Mouse (Mus musculus): ENCODE data around the gene Lrrc74b. TPM values are rescaled to one million over a fixed set of nuclear protein-coding genes. Genes with fewer than 3 reads are reported as not detected.
A peak's percentile ranks its signal among the peaks of the same experiment; 100 is the strongest.

The Lrrc74b gene
- polyA plus RNA-seq, 1 experiment from 2014 or later: not detected

DNA sequence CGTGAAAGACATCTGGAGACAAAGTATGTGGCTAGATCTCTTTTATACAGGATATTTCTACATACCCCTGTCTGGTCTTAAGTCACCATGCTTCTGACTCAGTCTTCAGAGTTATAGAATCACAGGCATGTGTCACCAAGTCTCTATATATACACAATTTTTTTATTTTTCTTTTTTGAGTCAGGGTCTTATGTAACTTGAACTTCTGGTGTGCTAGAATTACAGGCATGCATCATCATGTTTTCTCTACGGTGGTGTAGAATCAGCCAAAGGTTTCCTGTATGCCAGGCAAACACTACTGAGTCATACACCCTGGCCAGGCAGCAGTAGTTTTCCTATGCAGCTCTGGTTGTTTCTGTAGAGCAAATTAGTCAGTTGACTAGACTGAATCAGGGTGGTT lies 18.4 kb downstream of the Lrrc74b start:
- WGBS (ENCODE audit: insufficient replicate concordance): 49% methylated on average over 2 of the region's 2 CpGs
- no peaks in the 10 kb centered on the region for H3K9me3 ChIP-seq (replicated peaks)
- no peak overlapping the region for H3K27ac ChIP-seq (replicated peaks)
- peaks cover 29% of the 10 kb centered on the region for H3K27me3 ChIP-seq
- no peak overlapping the region for H3K9ac ChIP-seq
- no peaks in the 10 kb centered on the region for H3K4me1 ChIP-seq (replicated peaks)
- ATAC-seq (ENCODE audit: insufficient read depth): no peak
- H3K4me2 ChIP-seq: no peak overlapping the region
- no peak overlapping the region for H3K4me3 ChIP-seq (replicated peaks)
- no peaks in the 10 kb centered on the region for H3K36me3 ChIP-seq (replicated peaks)

DNA sequence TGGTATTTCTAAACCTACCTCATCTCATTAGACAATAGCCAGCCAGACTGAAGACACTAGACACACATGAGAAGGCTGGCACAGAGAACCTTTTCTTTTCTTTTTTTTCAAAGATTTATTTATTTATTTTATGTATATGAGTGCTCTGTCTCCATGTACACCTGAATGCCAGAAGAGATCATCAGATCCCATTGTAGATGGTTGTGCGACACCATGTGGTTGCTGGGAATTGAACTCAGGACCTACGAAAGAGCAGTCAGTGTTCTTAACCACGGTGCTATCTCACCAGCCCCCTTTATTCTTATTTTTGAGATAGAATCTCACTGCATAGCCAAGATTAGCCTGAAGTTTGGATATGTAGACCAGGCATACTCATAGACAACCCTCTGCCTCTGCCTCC lies 24.5 kb downstream of the Lrrc74b start:
- no peaks in the 10 kb centered on the region for H3K9me3 ChIP-seq (replicated peaks)
- no peak overlapping the region for H3K4me2 ChIP-seq
- no peak overlapping the region for H3K9ac ChIP-seq
- H3K4me3 ChIP-seq (replicated peaks): no peak overlapping the region
- H3K4me1 ChIP-seq (replicated peaks): peaks cover 11% of the 10 kb centered on the region
- no peak for ATAC-seq (ENCODE audit: insufficient read depth)
- peaks cover 22% of the 10 kb centered on the region for H3K27me3 ChIP-seq
- WGBS (ENCODE audit: insufficient replicate concordance): 63% methylated on average over 3 of the region's 3 CpGs
- no peak overlapping the region for H3K27ac ChIP-seq (replicated peaks)
- H3K36me3 ChIP-seq (replicated peaks): no peaks in the 10 kb centered on the region

DNA sequence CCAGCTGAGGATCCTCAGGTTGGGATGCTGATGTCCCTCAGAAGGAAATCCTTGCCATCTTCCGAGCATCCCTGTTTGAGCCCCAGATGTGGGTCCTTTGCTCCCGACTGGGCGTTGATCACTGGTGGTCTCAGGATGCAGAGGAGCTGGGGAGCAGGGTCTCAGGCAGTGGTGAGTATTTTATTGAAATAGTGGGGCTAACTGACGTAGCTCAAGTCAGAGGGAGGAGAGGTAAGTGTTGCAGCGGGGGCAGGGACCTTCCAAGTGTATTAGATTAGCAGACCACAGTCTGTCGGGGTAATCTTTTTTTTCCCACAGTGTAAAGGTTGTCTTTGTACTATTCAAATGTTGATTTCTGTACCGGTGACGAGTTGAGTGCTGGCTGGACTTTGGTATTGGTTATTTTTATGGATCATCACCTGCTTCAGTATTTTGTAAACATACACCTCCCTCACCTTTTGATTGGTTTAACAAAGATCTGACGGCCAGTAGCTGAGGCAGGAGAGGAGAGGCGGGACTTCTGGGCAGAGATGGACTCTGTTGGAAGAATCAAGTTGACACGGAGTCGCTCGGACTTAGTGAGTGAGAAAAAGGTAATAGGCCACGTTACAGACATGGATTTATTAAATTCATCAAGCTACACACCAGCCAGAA lies 28.2 kb downstream of the Lrrc74b start:
- no peak for ATAC-seq (ENCODE audit: insufficient read depth)
- Histone ChIP-seq H3K4me2 (no peak overlapping the region), H3K9ac (no peak overlapping the region), H3K4me3 (replicated peaks) (no peak overlapping the region), H3K9me3 (replicated peaks) (no peaks in the 10 kb centered on the region), H3K27me3 (no peaks in the 10 kb centered on the region), H3K27ac (replicated peaks) (no peak overlapping the region), H3K4me1 (replicated peaks) (peaks cover 31% of the 10 kb centered on the region), H3K36me3 (replicated peaks) (peaks cover 13% of the 10 kb centered on the region)
- 56% methylated on average over 14 of the region's 14 CpGs for WGBS (ENCODE audit: insufficient replicate concordance)

- Histone ChIP-seq H3K4me3 (replicated peaks) (no peak overlapping the region), H3K4me1 (replicated peaks) (peaks cover 31% of the 10 kb centered on the region), H3K27ac (replicated peaks) (no peak overlapping the region), H3K4me2 (no peak overlapping the region), H3K27me3 (no peaks in the 10 kb centered on the region), H3K36me3 (replicated peaks) (peaks cover 18% of the 10 kb centered on the region), H3K9ac (no peak overlapping the region), H3K9me3 (replicated peaks) (no peaks in the 10 kb centered on the region)
- no peak for ATAC-seq (ENCODE audit: insufficient read depth)
- 53% methylated on average over 4 of the region's 4 CpGs for WGBS (ENCODE audit: insufficient replicate concordance)
Observed at GRCm38 (mm10) chr16:17532271-17532670, 28.8 kb downstream of the Lrrc74b start.

DNA sequence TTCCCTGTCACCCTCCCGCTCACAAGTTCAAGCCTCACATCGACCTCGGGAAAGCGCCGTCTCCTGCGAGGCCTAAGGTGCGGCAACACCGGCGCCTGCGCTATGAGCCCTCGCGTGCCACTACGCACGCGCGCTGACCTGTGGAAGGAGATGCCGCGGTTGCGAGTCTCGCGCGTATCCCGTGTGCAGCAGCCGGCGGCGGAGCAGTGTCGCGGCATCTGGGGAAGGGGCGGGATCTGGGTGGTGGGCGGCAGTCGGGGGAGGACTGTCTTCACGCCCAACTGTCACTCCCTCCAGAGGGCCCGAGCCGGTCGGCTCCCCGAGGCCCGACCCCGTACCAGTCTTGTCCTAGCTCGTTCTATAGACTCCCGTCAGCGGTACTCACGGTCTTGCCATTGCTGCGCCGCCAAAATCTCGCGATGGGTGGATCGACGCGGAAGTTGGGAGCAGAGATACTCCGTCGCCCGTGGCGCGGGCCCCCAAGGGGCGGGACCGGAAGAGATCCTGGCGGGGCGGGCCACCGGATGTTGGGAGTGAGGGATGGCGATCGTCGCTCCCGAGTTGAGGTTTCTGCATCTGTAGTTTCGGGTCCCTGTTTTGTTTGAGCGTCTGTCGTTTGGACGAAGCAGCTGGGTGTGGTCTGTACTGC lies 30.3 kb downstream of the Lrrc74b start, which contains the start of gene Thap7:
Thap7 (minus strand) TSS at position 497 of the 649 bp plus-strand sequence.
- under 1% methylated on average over 67 of the region's 67 CpGs for WGBS (ENCODE audit: insufficient replicate concordance)
- peak; percentile 94 for ATAC-seq (ENCODE audit: insufficient read depth)
- H3K36me3 ChIP-seq (replicated peaks): peaks cover 33% of the 10 kb centered on the region
- peaks cover 31% of the 10 kb centered on the region for H3K4me1 ChIP-seq (replicated peaks)
- H3K27ac ChIP-seq (replicated peaks): peak within 1 kb of the TSS; percentile 98
- peak within 1 kb of the TSS; percentile 86 for H3K4me3 ChIP-seq (replicated peaks)
- H3K9ac ChIP-seq: peak within 1 kb of the TSS; percentile 79
- peak within 1 kb of the TSS; percentile 97 for H3K4me2 ChIP-seq
- no peaks in the 10 kb centered on the region for H3K27me3 ChIP-seq
- H3K9me3 ChIP-seq (replicated peaks): no peaks in the 10 kb centered on the region

DNA sequence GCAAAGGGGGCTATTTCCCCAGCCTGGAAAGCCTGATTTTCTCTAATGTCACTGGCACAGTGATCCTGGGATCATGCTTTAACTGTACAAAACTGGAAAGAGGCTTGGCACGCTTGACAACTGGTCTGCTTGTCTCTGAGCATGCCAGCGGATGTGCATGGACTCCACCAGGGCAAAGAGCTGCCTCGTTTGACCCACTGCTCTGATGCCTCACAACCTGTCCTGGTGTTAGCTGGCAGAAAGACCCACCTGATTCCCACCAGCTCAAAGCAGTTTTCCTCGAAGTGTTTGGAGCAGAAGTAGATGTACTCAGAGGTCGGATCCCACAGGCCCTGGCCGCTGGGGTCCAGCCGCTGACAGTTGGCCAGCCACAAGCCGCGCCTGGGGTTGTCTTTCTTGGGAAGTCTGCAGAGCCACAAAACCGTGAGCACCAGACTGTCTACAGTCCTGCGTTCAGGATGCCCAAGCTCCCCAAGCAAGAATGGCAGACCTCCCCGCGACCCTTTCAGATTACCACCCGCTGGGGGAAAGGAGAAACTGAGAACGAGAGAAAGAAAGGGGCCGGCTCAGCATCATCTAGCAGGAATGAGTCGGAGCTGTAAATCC lies 31.0 kb downstream of the Lrrc74b start:
- H3K27me3 ChIP-seq: no peaks in the 10 kb centered on the region
- peaks cover 31% of the 10 kb centered on the region for H3K4me1 ChIP-seq (replicated peaks)
- H3K9ac ChIP-seq: peak overlapping the region; percentile 79
- 9% methylated on average over 17 of the region's 17 CpGs for WGBS (ENCODE audit: insufficient replicate concordance)
- H3K4me3 ChIP-seq (replicated peaks): peak overlapping the region; percentile 86
- ATAC-seq (ENCODE audit: insufficient read depth): no peak
- H3K27ac ChIP-seq (replicated peaks): peak overlapping the region; percentile 98
- peak overlapping the region; percentile 97 for H3K4me2 ChIP-seq
- no peaks in the 10 kb centered on the region for H3K9me3 ChIP-seq (replicated peaks)
- peaks cover 40% of the 10 kb centered on the region for H3K36me3 ChIP-seq (replicated peaks)

DNA sequence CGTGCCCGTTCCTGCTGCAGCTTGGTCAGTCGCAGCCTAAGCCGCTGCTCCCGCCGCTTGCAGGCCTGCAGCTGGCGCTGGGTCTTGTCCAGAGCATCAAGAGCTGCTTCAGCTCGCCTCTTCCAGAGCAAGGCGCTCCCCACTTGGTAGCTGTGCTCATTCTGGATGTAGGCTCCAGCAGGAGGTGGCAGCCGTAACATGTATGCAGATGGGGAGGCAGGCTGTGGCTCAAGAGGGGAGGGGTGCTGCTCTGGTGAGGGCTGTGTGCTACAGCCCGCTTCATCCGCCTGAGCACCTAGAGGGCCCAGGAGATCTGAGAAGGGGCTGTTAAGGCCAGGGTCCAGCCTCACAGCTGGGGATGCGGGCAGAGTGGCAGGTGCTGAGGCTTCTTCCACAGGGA lies 32.8 kb downstream of the Lrrc74b start:
- no peak for ATAC-seq (ENCODE audit: insufficient read depth)
- H3K27ac ChIP-seq (replicated peaks): no peak overlapping the region
- peaks cover 55% of the 10 kb centered on the region for H3K36me3 ChIP-seq (replicated peaks)
- no peak overlapping the region for H3K9ac ChIP-seq
- no peak overlapping the region for H3K4me3 ChIP-seq (replicated peaks)
- no peak overlapping the region for H3K4me2 ChIP-seq
- 88% methylated on average over 13 of the region's 13 CpGs for WGBS (ENCODE audit: insufficient replicate concordance)
- H3K27me3 ChIP-seq: no peaks in the 10 kb centered on the region
- H3K4me1 ChIP-seq (replicated peaks): peaks cover 31% of the 10 kb centered on the region
- H3K9me3 ChIP-seq (replicated peaks): no peaks in the 10 kb centered on the region

DNA sequence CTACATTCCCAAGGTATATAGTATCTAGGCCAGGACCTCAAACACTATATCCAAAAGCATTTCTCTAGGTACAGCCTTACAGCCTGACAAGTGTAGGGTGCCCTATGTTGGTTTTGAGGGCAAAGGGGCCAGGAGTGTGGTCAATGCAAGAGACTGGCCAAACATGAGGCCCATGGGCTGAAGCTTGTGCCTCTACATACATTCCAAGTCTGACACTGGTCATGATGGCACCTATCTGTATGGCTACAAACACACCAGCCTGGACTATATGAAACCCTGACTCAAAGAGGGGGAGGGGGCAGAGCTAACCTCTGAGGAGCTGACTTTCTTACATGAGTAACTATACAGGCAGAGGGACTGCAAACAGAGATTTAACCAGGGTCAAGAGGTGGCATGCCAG lies 33.4 kb downstream of the Lrrc74b start:
- no peak overlapping the region for H3K4me3 ChIP-seq (replicated peaks)
- no peak overlapping the region for H3K9ac ChIP-seq
- ATAC-seq (ENCODE audit: insufficient read depth): no peak
- no peaks in the 10 kb centered on the region for H3K9me3 ChIP-seq (replicated peaks)
- peaks cover 61% of the 10 kb centered on the region for H3K36me3 ChIP-seq (replicated peaks)
- H3K4me1 ChIP-seq (replicated peaks): peaks cover 30% of the 10 kb centered on the region
- H3K4me2 ChIP-seq: no peak overlapping the region
- H3K27me3 ChIP-seq: no peaks in the 10 kb centered on the region
- H3K27ac ChIP-seq (replicated peaks): no peak overlapping the region

- Histone ChIP-seq H3K9ac (no peak overlapping the region), H3K4me2 (no peak overlapping the region), H3K4me3 (replicated peaks) (no peak overlapping the region), H3K27ac (replicated peaks) (no peak overlapping the region), H3K27me3 (no peaks in the 10 kb centered on the region), H3K36me3 (replicated peaks) (peaks cover 75% of the 10 kb centered on the region), H3K9me3 (replicated peaks) (no peaks in the 10 kb centered on the region), H3K4me1 (replicated peaks) (peaks cover 16% of the 10 kb centered on the region)
- WGBS (ENCODE audit: insufficient replicate concordance): 81% methylated on average over 6 of the region's 6 CpGs
- no peak for ATAC-seq (ENCODE audit: insufficient read depth)
Observed at GRCm38 (mm10) chr16:17526223-17526622, 34.8 kb downstream of the Lrrc74b start.

GRCm38 (mm10) chr16:17525524-17525923 lies 35.5 kb downstream of the Lrrc74b start:
- H3K4me1 ChIP-seq (replicated peaks): peaks cover 15% of the 10 kb centered on the region
- 79% methylated on average over 3 of the region's 3 CpGs for WGBS (ENCODE audit: insufficient replicate concordance)
- no peaks in the 10 kb centered on the region for H3K9me3 ChIP-seq (replicated peaks)
- H3K9ac ChIP-seq: no peak overlapping the region
- peaks cover 82% of the 10 kb centered on the region for H3K36me3 ChIP-seq (replicated peaks)
- H3K27me3 ChIP-seq: no peaks in the 10 kb centered on the region
- no peak for ATAC-seq (ENCODE audit: insufficient read depth)
- H3K4me3 ChIP-seq (replicated peaks): no peak overlapping the region
- no peak overlapping the region for H3K4me2 ChIP-seq
- H3K27ac ChIP-seq (replicated peaks): no peak overlapping the region

DNA sequence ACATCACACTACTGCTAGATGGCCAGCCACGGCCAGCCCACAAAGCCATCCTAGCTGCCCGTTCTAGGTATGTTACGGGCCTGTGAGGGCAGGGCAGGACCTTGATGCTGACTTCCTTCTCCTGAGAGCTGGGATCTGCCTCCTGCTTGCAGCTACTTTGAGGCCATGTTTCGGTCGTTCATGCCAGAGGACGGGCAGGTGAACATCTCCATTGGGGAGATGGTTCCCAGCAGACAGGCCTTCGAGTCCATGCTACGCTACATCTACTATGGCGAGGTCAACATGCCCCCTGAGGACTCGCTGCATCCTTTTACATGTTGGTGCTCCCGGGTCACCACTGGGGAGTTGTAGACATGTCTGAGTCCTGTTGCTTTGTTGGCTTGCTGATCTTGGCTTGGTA lies 36.9 kb downstream of the Lrrc74b start:
- no peak for ATAC-seq (ENCODE audit: insufficient read depth)
- H3K27me3 ChIP-seq: no peaks in the 10 kb centered on the region
- no peaks in the 10 kb centered on the region for H3K9me3 ChIP-seq (replicated peaks)
- no peak overlapping the region for H3K27ac ChIP-seq (replicated peaks)
- no peak overlapping the region for H3K9ac ChIP-seq
- peaks cover 93% of the 10 kb centered on the region for H3K36me3 ChIP-seq (replicated peaks)
- no peak overlapping the region for H3K4me3 ChIP-seq (replicated peaks)
- WGBS (ENCODE audit: insufficient replicate concordance): 85% methylated on average over 11 of the region's 11 CpGs
- H3K4me2 ChIP-seq: no peak overlapping the region
- peaks cover 5% of the 10 kb centered on the region; the same call in 1 of the 2 replicates for H3K4me1 ChIP-seq (replicated peaks)

All from liver, embryonic 15.5 days (tissue).